Mouse (Mus musculus): ENCODE results near the gene Plac9a.

Gene Plac9a

GRCm38 (mm10) chr14:25838411-25838810 lies 64.5 kb downstream of the Plac9a start:
- no peak for DNase-seq (ENCODE audit: low spot score)

Measured in yolk sac, embryonic 10.5 days (tissue).